Mouse (Mus musculus) heart, adult 2 months (tissue): ENCODE measurements around the gene Cacna1g.

Source experiments
- CTCF ChIP-seq: fragments of 200-600 bp; IDR thresholded peaks from 2 replicates; pipeline ENCODE4 v1.8.1; 2022; ENCODE audit warnings: antibody characterized with exemption, mild to moderate bottlenecking, moderate library complexity
- POLR2A ChIP-seq: fragments of 200-500 bp; IDR thresholded peaks from 2 replicates; pipeline ENCODE4 v1.6.1; 2011; ENCODE audit warnings: mild to moderate bottlenecking, low read depth, low read length, control low read depth; ENCODE audit not compliant: insufficient read depth

DNA sequence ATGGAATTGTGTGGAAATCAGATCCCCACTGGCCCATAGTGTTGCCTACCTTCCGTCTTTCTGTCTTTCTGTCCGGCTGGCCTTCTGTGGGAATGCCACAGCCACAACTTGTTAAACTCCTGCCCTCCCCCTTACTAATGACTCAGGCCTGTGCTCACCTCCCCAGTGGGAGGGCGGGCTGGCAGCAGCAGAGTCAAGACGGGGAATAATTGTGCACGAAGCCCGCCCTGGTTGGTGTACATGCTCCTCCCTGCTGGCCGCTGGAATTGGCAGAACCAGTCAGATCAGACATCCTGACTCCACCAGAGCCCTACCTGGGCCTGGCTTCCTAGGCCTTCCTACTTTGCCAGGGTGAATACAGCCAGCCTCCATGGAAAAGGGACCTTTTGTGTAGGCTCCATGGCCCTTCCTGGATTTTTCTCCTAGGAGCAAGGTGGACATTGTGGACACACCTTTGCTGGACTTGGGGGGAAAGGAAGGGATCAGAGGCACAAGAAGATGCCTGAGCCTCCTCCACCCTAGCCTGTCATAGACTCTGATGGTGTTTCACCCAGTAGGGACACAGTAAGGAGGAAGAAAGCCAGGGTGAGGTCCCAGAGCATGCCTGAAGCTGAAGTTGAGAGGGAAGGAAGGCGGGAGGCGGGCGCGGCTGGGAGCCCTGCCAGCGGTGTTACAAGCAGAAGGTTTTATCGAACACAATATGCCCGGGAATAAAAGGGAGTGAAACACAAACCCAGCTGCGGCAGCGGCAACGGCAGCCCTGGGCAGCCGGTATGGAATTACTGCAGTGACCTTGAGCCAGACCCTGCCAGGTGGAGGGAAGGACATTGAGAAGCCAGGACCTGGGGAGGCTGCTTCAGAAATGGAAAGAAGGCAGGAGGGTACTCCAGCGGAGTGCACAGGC lies 24.3 kb upstream of the Cacna1g start:
- TF ChIP-seq CTCF: no peak
- peak; percentile 32; the same call in 1 of the 2 replicates for TF ChIP-seq POLR2A
